Mouse (Mus musculus) monocyte, adult 2 months (primary cell): Measurements from ENCODE around the gene Myo18b.

ENCODE experiments used
- DNase-seq, 2 experiments: peaks; one replicate each; pipeline ENCODE4 v3.0.0; 2022; ENCODE audit warnings: low spot score in 2 of 2, low read depth in 1 of 2

The Myo18b gene

DNA sequence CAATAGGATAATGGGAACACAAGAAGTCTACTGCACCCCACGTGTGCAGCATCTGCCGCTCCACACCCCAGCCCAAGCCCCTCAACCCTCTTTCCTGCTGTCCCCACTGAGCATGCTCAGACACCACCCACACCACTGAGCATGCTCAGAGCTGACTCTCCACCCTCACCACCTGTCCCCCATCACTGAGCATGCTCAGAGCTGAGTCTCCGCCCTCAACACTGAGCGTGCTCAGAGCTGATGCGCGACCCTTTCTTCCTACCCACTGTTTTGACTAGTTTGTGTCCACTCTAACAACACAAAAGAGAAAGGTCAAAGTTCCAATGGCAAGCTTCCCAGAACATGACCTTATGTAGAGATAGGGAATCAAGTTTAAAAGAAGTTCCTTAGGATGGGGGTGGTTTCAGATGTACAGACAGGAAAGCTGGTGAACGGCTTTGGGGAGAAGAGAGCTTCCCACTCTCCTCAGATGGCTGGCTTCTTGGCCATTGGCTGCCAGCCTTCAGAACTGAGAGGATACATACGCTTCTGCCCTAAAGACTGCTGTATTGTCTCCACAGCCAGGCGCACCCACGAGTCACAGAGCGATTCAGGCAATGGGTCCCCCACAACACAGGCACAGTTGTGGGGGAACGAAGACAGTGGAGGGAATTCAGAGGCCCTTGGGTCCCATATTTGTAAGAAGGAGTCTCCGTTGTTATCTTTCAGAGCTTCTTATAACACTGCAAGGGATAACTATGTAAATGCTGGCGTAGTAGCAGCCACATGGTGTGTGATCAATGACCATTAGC lies 209.7 kb downstream of the Myo18b start:
- DNase-seq, result no peak

DNA sequence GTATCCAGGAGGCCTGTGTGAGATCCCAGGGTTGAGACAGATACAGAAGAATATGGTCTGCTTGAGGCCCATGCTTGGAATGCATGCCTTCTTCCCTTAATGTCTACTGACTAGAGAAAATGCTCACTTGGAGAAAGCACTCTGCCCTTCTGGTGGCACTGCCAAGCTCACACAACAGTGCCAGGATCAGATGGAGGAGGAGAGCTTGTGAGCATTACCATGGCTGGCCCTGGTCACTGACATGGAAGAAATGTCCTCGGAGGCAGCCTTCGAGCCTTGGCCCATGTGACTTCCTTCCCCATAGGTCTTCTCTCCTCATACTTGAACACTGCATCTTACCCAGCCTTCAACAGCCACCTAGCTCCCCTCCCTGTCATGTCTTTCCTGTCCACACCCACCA lies 216.9 kb downstream of the Myo18b start:
- DNase-seq, result no peak

DNA sequence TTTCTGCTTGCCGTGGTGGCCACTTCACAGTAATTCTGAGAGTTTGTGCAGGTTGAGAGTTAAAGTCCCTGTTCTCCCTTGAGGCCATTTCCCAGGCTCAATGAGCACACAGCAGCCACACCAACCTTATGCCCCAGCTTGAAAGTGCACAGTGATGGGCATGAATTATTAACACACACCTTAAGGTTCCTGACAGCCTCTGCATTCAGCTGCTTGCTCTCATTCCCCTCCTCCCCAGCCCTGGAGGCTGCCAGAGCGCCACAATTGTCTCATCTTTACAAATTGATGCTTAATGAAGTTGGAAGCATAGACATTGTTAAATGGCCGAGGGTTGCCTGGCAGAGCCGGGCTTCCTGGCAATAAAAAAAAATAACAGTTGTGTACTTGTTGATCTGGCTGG lies 218.0 kb downstream of the Myo18b start:
- DNase-seq, result no peak

DNA sequence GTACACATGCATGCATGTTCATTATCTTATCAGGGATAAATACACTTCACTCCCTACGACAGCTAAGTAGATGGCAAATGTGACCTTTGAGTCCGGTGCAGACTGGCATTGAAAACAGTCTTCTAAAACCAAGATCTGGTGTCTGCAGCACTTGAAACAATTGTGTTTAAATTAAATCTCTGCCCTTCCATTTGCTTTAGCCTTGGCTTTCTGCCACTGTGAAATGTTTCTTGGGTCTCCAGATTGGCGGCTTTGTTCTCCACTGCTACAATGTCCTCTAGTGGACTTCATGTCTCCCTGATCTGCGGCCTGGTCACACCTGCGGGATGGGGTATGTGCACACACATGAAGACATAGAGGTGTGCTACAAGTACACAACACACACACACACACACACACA lies 221.4 kb downstream of the Myo18b start:
- no peak for DNase-seq

DNA sequence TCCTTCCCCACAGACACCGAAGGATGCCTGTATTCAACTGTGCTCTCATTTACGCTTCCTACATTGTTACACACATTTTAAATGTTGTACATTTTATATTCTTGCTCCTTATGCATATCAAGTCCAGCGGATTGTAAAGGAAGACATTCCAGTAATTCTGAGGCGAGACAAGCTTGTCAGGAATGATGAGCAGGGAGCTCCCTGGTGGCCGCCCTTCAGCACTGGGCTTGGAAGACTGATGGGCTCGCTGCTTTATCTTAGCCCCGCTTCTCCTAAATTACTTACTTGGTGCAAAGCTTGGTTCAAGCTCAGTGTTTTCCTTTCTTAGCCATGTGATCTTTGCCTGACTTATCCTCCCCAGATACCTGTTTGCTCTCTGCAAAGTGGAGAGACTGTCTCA lies 223.7 kb downstream of the Myo18b start:
- DNase-seq, result no peak

DNA sequence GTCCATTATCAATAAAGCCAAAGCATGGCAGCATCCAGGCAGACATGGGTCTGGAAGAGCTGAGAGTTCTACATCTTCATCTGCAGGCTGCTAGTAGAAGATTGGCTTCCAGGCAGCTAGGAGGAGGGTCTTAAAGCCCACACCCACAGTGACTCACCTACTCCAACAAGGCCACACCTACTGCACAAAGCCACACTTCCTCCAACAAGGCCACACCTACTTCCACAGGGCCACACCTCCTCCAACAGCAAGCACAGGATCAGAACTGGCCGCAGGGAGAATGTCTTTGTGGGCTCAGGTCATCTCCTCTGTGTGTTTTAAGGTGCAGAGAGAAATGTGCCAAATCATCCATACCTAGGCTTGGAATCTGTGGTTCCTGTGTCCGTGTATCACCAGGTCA lies 224.2 kb downstream of the Myo18b start:
- no peak for DNase-seq

DNA sequence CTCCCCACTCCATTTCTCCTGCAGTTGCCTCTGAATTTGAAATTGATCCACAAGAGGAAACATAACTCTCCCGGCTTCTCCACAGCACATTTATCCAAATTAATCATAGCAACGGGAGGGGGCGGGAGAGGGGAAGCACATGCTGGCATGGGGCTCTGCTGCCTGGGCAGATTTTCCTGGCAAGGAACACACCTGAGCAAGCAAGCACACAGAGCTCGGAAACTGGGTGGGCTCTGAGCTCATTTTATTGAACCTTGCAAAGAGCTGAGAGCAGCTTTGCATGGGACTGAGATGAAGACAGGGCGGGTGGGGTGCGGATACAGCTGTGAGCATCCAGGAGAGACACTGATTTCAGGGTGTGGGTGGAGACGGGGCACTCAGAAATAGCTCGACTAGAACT lies 229.0 kb downstream of the Myo18b start:
- no peak for DNase-seq

DNA sequence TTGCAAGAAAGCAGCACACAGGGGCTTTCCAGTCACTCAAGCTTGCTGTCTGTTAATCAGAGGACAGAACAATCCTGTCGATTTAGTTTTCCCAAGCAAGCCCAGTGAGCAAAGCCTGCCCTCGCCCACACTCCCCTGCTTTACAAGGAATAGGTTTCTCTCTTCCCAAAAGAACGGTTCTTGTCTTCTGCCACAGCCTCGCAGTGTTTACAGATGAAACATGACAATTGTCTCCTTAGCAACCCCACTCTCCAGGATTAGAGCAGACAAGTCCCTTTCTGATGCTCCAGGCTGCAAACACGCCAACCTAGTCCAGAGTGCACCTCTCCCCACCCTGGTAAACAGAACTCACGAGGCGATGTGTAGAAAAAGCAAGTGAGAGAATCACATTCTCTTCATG lies 230.5 kb downstream of the Myo18b start:
- DNase-seq, result no peak

DNA sequence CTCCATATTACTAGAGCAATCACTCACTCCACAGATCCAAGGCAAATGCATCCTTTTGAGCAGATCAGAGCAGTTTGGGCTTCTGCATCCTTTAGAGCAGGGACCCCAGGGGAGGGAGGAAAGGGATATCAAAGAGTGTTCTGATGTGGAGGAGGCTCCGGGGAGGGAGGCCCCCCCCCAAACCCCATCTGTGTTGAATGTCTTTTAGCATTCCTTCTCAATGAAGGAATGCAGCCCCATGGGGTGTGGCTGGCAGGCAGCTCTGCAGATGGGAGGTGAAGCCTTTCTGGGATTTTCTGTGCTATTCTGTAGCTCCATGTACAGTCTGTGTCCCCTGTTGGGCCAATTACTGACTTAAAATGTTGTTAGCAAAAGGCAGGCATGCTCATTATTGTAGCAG lies 232.5 kb downstream of the Myo18b start:
- DNase-seq, result no peak

DNA sequence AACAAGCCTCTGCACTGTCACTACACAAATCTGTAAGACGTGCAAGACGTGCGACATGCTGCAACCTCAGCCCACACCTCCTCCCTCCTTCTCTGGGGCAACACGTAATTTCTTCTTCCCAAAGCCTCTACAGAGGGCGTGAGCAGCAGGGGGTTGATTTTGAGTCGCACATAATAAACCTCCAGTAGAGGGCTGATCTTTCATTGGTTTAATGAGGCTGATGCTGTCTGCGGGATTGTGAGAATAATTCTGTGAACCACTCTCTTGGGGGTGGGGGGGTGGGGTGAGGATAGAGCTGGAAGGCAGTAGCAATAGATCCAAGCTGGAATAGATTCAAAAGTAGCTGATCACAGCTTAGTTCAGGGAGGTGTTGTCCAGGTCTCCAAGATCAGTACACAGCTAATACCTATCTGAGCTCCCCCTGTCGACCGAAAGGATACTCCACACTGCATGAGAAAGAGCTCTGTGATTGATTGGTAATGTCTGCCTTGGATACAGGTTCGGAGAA lies 235.2 kb downstream of the Myo18b start:
- DNase-seq, result no peak

DNA sequence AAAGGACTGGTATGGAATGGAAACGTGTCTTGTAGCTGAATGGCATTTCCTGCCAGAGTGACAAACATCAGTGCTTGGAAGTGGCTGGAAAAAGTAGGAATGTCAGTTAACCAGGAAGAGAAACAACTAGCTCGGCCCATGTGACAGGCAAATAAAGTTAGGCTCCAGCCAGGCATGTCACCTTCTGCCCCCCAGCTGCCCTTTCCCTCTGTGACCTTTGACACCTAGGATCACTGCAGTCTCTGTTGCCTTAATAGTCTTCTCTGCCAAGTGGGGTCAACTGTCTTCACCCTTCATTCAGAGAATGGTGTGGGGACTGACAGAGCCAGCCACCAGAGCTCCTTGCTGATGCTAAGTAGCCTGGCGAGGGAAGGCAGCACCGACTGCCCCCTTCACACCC lies 236.9 kb downstream of the Myo18b start:
- DNase-seq, result no peak

DNA sequence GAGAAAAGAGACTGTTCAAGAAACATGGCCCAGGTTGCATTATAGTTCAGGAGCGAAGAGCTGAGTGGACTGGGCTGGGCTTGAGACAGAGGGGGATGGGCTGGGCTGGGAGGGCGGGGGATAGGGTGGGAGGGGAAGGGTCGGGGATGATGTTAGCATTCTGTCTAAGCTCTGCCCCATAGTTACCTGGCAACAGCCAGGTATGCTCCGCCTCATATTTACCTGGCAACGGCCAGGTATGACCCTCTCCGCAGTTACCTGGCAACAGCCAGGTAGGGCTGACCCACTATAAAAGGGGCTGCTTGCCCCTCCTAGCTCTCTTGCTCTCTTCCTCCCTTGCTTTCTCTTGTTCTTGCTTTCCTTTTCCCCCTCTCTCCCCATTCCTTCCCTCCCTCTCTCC lies 239.4 kb downstream of the Myo18b start:
- DNase-seq, result no peak

DNA sequence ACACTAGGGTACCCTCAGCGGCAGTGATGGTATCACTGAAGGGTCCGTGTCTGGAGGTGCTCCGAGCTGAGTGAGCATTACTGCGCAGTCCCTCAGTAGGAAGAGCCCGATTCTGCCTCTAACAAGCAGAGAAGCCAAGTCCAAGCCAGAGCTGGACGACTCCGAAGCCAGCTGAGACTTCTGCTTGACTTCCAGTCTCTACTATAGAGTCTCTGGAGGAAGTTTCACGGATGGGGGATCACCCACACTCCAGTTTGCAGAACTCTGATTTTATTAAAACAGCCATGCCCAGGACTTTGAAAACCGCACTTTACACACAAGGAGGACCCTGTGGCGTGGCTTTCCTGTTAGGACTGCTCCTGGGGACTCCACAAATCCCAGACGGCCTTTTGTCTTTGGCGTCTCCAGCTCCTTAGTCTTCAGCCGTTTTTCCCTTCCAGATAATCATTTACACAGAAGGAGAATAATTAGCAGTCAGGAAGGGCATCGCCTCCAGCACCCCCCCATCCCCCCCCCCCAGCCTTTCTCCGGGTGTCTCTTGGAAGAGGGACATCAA lies 240.1 kb downstream of the Myo18b start:
- DNase-seq, result no peak

DNA sequence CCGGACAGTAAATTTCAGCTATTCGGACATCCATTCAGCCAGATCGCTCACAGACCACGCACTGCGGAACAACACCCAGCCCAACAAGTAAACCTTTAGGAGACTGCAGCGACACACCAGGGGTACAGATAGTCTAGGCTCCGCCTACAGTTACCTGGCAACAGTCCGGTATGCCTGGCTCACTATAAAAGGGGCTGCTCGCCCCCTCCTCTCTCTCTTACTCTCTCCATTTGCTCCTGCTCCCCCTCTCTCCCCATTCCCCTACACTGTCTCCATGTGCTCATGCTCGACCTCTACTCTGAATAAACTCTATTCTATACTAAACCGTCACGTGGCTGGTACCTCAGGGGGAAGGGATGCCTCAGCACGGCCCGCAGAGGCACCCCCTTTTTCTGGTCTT lies 240.6 kb downstream of the Myo18b start:
- no peak for DNase-seq

DNA sequence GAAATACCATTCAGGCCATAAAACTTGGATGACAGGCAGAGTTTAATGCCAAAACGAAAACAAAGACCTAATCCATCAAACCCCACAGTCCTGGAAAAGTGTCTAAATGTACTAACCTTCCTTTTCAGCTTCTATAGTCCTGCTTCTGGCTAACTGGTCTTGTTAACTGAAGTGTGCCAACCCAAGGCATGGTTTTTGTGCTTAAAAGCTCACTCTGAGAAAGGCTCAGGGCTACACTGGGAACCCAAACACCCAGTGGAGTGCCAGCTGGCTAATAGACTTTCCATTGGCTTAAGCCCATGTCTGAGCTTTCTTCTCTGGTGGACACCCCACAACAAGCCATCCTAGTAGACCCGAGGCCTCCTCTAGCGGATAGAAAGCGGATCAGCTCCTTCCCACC lies 244.1 kb downstream of the Myo18b start:
- DNase-seq, result no peak

DNA sequence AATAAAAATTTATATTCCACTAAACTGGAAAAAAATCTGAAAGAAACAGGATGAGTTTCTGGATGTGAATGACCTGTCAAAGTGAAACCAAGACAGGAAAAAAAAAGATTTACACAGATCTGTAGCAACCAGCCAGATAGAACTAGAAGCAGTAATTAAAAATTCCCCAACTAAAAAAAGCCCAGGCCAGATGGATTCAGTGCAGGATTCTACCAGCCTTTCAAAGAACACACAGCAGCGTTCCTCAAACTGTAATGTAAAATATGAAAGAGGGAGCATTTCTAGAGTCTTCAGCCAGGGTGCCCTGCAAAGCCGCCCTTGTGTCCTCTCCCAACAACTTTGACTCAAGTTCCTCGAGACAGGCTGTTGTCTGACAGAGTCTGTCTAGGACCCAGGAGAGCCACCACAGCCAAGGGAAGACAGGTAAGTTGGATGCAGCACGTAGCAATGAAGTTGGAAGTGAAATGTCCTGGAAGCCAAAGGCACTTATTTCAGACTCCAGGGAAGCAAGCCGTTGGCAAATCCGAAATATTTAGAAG lies 246.9 kb downstream of the Myo18b start:
- no peak for DNase-seq

DNA sequence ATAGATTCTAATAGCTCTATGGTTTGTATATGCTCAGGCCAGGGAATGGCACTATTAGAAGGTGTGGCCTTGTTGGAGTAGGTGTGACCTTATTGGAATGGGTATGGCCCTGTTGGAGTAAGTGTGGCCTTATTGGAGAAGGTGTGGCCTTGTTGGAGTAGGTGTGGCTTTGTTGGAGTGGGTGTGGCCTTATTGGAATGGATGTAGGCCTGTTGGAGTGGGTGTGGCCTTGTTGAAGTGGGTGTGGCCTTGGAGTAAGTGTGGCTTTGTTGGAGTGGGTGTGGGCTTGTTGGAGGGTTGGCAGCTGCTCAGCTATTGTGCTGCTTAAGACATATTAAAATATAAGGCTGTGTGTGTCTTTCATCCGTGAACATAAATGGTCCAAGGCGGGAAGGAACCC lies 249.3 kb downstream of the Myo18b start:
- DNase-seq, result no peak

DNA sequence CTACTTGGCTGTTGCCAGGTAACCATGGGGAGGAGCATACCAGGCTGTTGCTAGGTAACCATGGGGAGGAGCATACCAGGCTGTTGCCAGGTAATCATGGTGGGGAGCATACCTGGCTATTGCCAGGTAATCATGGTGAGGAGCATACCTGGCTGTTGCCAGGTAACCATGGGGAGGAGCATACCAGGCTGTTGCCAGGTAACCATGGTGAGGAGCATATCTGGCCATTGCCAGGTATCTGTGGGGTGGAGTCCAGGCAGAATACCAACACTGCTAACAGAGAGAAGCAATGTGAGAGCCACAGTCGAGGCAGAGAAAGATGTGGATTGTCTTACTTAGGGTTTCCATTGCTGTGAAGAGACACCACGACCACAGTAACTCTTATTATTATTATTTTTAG lies 250.6 kb downstream of the Myo18b start:
- no peak for DNase-seq

DNA sequence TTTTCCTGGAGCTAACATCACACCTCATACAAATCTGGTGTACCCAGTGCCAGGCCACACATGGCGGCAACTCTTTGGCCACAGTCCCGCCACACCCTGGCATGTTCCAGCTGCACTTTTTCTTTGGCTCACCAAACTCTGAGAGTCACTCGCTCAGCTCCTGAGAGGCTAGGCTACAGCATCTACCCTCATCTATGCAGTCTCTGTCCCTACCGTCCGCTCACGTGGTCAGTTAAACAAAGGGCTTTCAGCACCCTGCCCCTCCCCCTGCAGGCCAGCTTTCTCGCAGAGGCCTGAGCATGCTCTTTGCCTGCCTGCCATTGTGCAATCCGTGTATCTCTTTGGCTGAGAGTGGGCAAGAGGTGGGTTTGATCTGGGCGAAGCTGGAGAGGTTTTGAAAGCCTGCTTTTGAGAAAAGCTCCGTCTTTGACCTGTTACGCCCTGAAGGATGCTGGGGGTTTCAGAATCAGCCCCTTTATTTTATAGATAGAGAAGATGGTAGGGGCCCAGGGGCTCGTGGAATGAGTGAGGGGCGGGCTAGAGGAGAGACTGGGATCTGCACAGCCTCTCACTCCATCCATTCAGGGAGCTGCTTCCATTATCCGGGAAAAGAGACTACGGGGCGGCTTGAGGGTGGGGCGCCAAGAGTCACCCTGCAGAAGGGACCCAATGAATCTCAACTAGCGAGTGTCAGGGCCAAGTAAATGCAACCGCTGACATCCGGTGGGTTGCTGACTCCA lies 252.5 kb downstream of the Myo18b start:
- no peak for DNase-seq

DNA sequence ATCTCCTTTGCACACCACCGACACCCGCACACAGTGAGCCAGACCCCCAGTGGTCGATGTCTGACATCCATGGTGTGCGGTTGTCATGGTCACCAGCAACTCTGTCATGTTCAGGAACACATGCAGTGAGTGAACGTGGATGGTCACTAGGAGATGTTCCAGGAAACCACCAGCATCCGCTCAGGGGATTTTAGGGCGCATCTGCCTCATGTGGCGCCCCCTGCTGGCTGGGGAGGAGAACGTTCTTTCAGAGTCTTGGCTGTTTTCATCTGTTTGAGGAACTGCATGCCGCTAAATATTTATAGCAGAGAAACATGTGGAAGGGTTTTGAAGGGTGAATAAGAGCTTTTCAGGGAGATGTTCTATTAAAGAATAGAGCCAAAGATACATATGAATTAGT lies 253.4 kb downstream of the Myo18b start:
- no peak for DNase-seq

DNA sequence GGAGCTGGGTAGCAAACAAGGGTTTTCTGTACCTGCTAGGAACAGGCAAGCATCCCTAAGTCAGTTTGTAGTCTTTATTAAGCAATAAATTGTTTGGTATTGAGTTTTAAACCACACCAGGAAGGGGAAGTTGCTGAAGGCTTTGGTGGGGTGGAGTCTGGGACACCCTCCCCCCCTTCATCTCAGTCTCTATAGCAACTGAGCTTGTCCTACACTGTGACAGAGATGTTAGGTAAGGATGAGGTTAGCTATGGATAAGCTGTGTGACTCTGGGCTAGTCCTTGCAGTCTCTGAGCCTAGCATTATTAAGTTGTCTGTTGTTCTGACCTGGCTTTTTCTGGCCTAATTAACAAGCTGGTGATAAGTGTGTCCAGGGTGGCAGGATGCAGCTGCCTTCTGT lies 254.4 kb downstream of the Myo18b start:
- DNase-seq, result no peak

DNA sequence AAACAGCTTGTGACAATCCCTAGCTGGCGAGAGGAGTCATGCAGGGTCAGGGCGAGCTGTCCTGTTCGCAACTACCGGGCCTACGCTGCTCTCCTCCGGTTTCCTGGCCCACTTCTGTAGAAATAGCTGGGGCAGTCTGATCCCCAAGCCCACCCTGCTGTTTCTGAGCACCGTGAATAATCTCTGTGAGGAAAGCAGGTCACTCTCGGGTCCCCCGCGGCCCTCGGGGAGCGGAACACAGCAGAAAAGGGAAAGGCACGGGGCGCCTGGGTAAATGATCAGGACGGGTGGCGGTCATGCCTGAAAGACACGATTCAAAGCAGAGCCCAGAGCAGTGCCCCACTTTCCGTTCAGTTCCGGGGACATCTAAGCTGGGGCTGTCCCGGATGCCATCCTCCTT lies 255.0 kb downstream of the Myo18b start:
- DNase-seq, result no peak
